Comparison of ENCODE assay signal across 8 mouse cellular contexts in the genomic region with DNA sequence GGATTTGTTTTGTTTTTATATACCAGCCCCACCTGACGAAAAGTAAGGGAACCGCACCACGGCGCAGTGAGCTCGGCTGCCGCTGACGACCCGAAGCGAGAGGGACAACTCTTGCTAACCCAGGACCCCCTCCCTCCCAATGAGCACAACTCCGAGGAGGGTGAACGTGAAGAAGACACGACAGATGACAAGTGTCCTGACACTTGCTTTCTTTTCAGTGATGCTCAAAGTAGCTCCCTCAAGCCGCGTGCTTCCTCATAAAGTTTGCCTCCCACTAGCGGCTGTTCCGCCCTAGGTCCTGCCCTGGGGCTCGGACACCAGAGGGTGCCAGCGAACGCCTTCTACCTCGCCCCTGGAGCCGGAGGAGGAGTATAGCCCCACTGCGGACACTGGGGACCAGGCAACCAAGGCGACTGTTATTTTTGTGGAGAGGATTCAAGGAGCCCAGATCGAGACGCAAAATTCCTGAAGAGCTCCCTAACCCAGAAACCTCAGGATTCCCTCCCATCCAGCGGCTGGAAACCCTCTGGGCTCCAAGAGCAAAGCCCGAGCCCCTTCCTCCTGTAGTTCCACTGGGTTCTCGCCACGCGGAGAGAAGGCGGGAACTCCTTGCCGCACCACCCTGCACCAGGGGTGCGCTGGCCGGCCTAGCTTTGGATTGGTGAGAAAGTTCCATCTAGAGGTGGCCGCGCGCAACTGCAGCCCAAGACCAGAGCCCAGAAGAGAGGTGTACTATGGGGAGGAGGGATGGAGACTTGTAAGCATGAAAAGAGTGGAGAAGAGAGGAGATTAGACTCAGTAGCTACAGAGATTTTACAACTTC. TPM values are rescaled to one million over a fixed set of nuclear protein-coding genes. Genes with fewer than 3 reads are reported as not detected.
DNase-seq lines count a peak whose midpoint lies in the region; ATAC-seq and TF ChIP-seq lines count a peak whose summit lies in the region.

No protein-coding gene starts in this region.

- TF ChIP-seq POLR2A in ES-Bruce4 (IDR thresholded peaks at IDR 0.05; ENCODE audit: insufficient read depth, low read length) = no peak

- no peaks in the 10 kb centered on the region for H3K36me3 ChIP-seq in ES-Bruce4 (ENCODE audit: control insufficient read depth, insufficient read depth, low read length, poor library complexity, severe bottlenecking)
- no peaks in the 10 kb centered on the region for H3K36me3 ChIP-seq in forebrain, embryonic 13.5 days (ENCODE audit: poor library complexity, severe bottlenecking)
- no peaks in the 10 kb centered on the region for H3K36me3 ChIP-seq in neural tube, embryonic 15.5 days

- TF ChIP-seq CTCF in ES-Bruce4 (IDR thresholded peaks at IDR 0.05; ENCODE audit: low read depth, low read length) = peak; percentile 69

- no peak for TF ChIP-seq EP300 in ES-Bruce4 (IDR thresholded peaks at IDR 0.05; ENCODE audit: insufficient read depth, low read depth, low read length)

- no peaks in the 10 kb centered on the region for H3K9me3 ChIP-seq in ES-Bruce4 (replicated peaks; ENCODE audit: control insufficient read depth, insufficient read depth, low read length, poor library complexity, severe bottlenecking)
- H3K9me3 ChIP-seq in forebrain, embryonic 13.5 days (replicated peaks) = no peaks in the 10 kb centered on the region
- no peaks in the 10 kb centered on the region for H3K9me3 ChIP-seq in neural tube, embryonic 15.5 days (replicated peaks)

- peak overlapping the region; percentile 67 for H3K4me3 ChIP-seq in ES-Bruce4 (ENCODE audit: low read depth, low read length)
- peak overlapping the region; percentile 57 for H3K4me3 ChIP-seq in forebrain, embryonic 13.5 days
- H3K4me3 ChIP-seq in neural tube, embryonic 15.5 days (replicated peaks) = peak overlapping the region; percentile 64

- intact Hi-C loops in heart, postnatal 14 days (cut with DNase I) = loop anchor here (2.0 kb wide), 1 partner anchor 479 kb away; no protein-coding TSS in a partner anchor

- peak; percentile 59 for DNase-seq in c-Kit-positive CD71-positive TER-119-positive erythroid progenitor cells, embryonic 14.5 days (ENCODE audit: low spot score)
- DNase-seq in heart, postnatal 14 days = peak; percentile 77 to 82
- DNase-seq in layer of hippocampus, adult 11-12 months (ENCODE audit: low spot score) = peak; percentile 91
- peak; percentile 65 to 73 for DNase-seq in lung, adult 18-20 months
- DNase-seq in testis, postnatal 14 days (ENCODE audit: low spot score) = peak; percentile 72

- peak overlapping the region; percentile 99 for H3K4me2 ChIP-seq in forebrain, embryonic 13.5 days
- H3K4me2 ChIP-seq in neural tube, embryonic 15.5 days = peak overlapping the region; percentile 99

- H3K27ac ChIP-seq in ES-Bruce4 (ENCODE audit: insufficient read depth, low read length) = no peak overlapping the region
- H3K27ac ChIP-seq in forebrain, embryonic 13.5 days = no peak overlapping the region
- H3K27ac ChIP-seq in neural tube, embryonic 15.5 days (replicated peaks) = peak overlapping the region; percentile 42

- peaks cover 20% of the 10 kb centered on the region for H3K27me3 ChIP-seq in ES-Bruce4 (ENCODE audit: control insufficient read depth, insufficient read depth, low read length, poor library complexity, severe bottlenecking)
- peaks cover 35% of the 10 kb centered on the region for H3K27me3 ChIP-seq in forebrain, embryonic 13.5 days
- H3K27me3 ChIP-seq in neural tube, embryonic 15.5 days (replicated peaks) = peaks cover 8% of the 10 kb centered on the region; the same call in 1 of the 2 replicates

- H3K9ac ChIP-seq in ES-Bruce4 (ENCODE audit: low read depth, poor library complexity, severe bottlenecking) = peak overlapping the region; percentile 16
- H3K9ac ChIP-seq in forebrain, embryonic 13.5 days = peak overlapping the region; percentile 65
- peak overlapping the region; percentile 50 for H3K9ac ChIP-seq in neural tube, embryonic 15.5 days (replicated peaks)

- ATAC-seq in forebrain, embryonic 13.5 days = peak; percentile 90
- ATAC-seq in neural tube, embryonic 15.5 days (ENCODE audit: low FRiP score) = peak; percentile 87

- WGBS in forebrain, embryonic 13.5 days = under 1% methylated on average over 37 of the region's 37 CpGs
- WGBS in neural tube, embryonic 15.5 days = under 1% methylated on average over 37 of the region's 37 CpGs

- no peaks in the 10 kb centered on the region for H3K4me1 ChIP-seq in ES-Bruce4 (ENCODE audit: control insufficient read depth, insufficient read depth, low read length)
- peaks cover 35% of the 10 kb centered on the region for H3K4me1 ChIP-seq in forebrain, embryonic 13.5 days
- H3K4me1 ChIP-seq in neural tube, embryonic 15.5 days = peaks cover 24% of the 10 kb centered on the region

RNA-seq across cellular contexts. Expression of a gene that starts 0.6 kb away (rescaled TPM):
- 1.7 and 1.9 TPM in 2 replicates for polyA plus RNA-seq in ES-Bruce4 (2011; ENCODE audit: insufficient read depth, insufficient read length, low read depth, missing spikeins)
- 2.8 and 3.2 TPM in 2 replicates for polyA plus RNA-seq in forebrain, embryonic 13.5 days (2015; fragmentation: Nextera tagmentation; extraction: Ambion mirVana)
- total RNA-seq in heart, postnatal 14 days (2021) = under 1 TPM; 0.07 to 0.20 TPM
- 12.3 and 12.9 TPM in 2 replicates for polyA plus RNA-seq in neural tube, embryonic 15.5 days (2015; fragmentation: Nextera tagmentation; extraction: Ambion mirVana)
